Mouse (Mus musculus) testis, postnatal 10 days (tissue): ENCODE measurements around the gene Sppl3.

ENCODE experiments used
- DNase-seq: peaks from one replicate; pipeline ENCODE4 v3.0.0; 2021; ENCODE audit warnings: low spot score

The Sppl3 gene

GRCm38 (mm10) chr5:115037099-115037498 is 26.2 kb downstream of the Sppl3 start:
- no peak for DNase-seq

GRCm38 (mm10) chr5:115040756-115041155 is 29.8 kb downstream of the Sppl3 start:
- DNase-seq = no peak

- DNase-seq = no peak
Observed at GRCm38 (mm10) chr5:115043626-115044025, 32.7 kb downstream of the Sppl3 start.

- no peak for DNase-seq
Observed at GRCm38 (mm10) chr5:115045146-115045677, 34.3 kb downstream of the Sppl3 start.

GRCm38 (mm10) chr5:115049692-115050091 is 38.8 kb downstream of the Sppl3 start:
- no peak for DNase-seq

- no peak for DNase-seq
Observed at GRCm38 (mm10) chr5:115050776-115051175, 39.8 kb downstream of the Sppl3 start.

- no peak for DNase-seq
Observed at GRCm38 (mm10) chr5:115052546-115052945, 41.6 kb downstream of the Sppl3 start.

GRCm38 (mm10) chr5:115053791-115054396 is 43.0 kb downstream of the Sppl3 start:
- no peak for DNase-seq

GRCm38 (mm10) chr5:115055418-115055817 is 44.5 kb downstream of the Sppl3 start:
- DNase-seq = no peak

GRCm38 (mm10) chr5:115057153-115057552 is 46.2 kb downstream of the Sppl3 start:
- no peak for DNase-seq

- DNase-seq = no peak
Observed at GRCm38 (mm10) chr5:115058584-115059297, 47.8 kb downstream of the Sppl3 start.

- no peak for DNase-seq
Observed at GRCm38 (mm10) chr5:115060067-115060695, 49.2 kb downstream of the Sppl3 start.

GRCm38 (mm10) chr5:115060977-115061376 is 50.0 kb downstream of the Sppl3 start:
- no peak for DNase-seq

GRCm38 (mm10) chr5:115062566-115062965 is 51.6 kb downstream of the Sppl3 start:
- DNase-seq = no peak

- DNase-seq = no peak
Observed at GRCm38 (mm10) chr5:115063391-115063790, 52.5 kb downstream of the Sppl3 start.

GRCm38 (mm10) chr5:115066245-115066644 is 55.3 kb downstream of the Sppl3 start:
- no peak for DNase-seq

GRCm38 (mm10) chr5:115068671-115069421 is 57.9 kb downstream of the Sppl3 start:
- DNase-seq = no peak

- no peak for DNase-seq
Observed at GRCm38 (mm10) chr5:115069611-115070010, 58.7 kb downstream of the Sppl3 start.

- DNase-seq = no peak
Observed at GRCm38 (mm10) chr5:115070457-115070856, 59.5 kb downstream of the Sppl3 start.

GRCm38 (mm10) chr5:115071096-115071901 is 60.4 kb downstream of the Sppl3 start:
- peak; percentile 49 for DNase-seq

GRCm38 (mm10) chr5:115072143-115072542 is 61.2 kb downstream of the Sppl3 start:
- DNase-seq = no peak
